Mouse (Mus musculus): ENCODE measurements around the gene Cyb5r1. TPM values are rescaled to one million over a fixed set of nuclear protein-coding genes. Genes with fewer than 3 reads are reported as not detected.

The Cyb5r1 gene
- polyA plus RNA-seq, 1 experiment from 2014 or later: 9.4 TPM

- no peak overlapping the region for H3K27ac ChIP-seq (ENCODE audit: low read depth, low read length)
- no peak overlapping the region for H3K4me3 ChIP-seq (ENCODE audit: low read depth, low read length)
- H3K4me1 ChIP-seq (replicated peaks; ENCODE audit: control insufficient read depth, insufficient read depth, low read length): no peaks in the 10 kb centered on the region
- TF ChIP-seq CTCF (IDR thresholded peaks at IDR 0.05; ENCODE audit: low read depth): no peak
- no peaks in the 10 kb centered on the region for H3K9me3 ChIP-seq (ENCODE audit: control insufficient read depth)
- H3K4me2 ChIP-seq (replicated peaks; ENCODE audit: low read depth): no peak overlapping the region
- H3K36me3 ChIP-seq (ENCODE audit: control insufficient read depth, insufficient read depth): peaks cover 22% of the 10 kb centered on the region
- ATAC-seq: no peak
- no peak overlapping the region for H3K9ac ChIP-seq (ENCODE audit: low read depth, low read length)
- 100% methylated on average over 1 of the region's 1 CpGs for WGBS
- H3K27me3 ChIP-seq (replicated peaks; ENCODE audit: control insufficient read depth, insufficient read depth, low read length): no peaks in the 10 kb centered on the region
Measured at GRCm38 (mm10) chr1:134460294-134461284, 55.2 kb downstream of the Cyb5r1 start.

Other genes starting within 250 kb of the Cyb5r1 start
- gene Chil1, start 223.4 kb upstream of the Cyb5r1 start, polyA plus RNA-seq (2015; fragmentation: Nextera tagmentation; extraction: Ambion mirVana): 0.50 and 0.99 TPM in 2 replicates
- gene Mybph, start 212.1 kb upstream of the Cyb5r1 start, polyA plus RNA-seq (2015; fragmentation: Nextera tagmentation; extraction: Ambion mirVana): 0.13 TPM in 1 of 2 replicates, not detected in the other
- 2.2 and 2.4 TPM in 2 replicates for gene Adora1, start 170.1 kb upstream of the Cyb5r1 start, polyA plus RNA-seq (2015; fragmentation: Nextera tagmentation; extraction: Ambion mirVana)
- gene Myog, start 115.6 kb upstream of the Cyb5r1 start, polyA plus RNA-seq (2015; fragmentation: Nextera tagmentation; extraction: Ambion mirVana): 0.08 TPM in 1 of 2 replicates, not detected in the other
- gene Ppfia4, start 72.6 kb upstream of the Cyb5r1 start, polyA plus RNA-seq (2015; fragmentation: Nextera tagmentation; extraction: Ambion mirVana): 2.4 and 2.5 TPM in 2 replicates
- 59.8 and 60.6 TPM in 2 replicates for gene Tmem183a, start 43.6 kb upstream of the Cyb5r1 start, polyA plus RNA-seq (2015; fragmentation: Nextera tagmentation; extraction: Ambion mirVana)
- gene 4933406M09Rik, start 19.6 kb upstream of the Cyb5r1 start, polyA plus RNA-seq (2015; fragmentation: Nextera tagmentation; extraction: Ambion mirVana): not detected in 2 replicates
- 77.3 and 81.4 TPM in 2 replicates for gene Adipor1, start 9.8 kb downstream of the Cyb5r1 start, polyA plus RNA-seq (2015; fragmentation: Nextera tagmentation; extraction: Ambion mirVana)
- 7.2 and 8.1 TPM in 2 replicates for gene Klhl12, start 50.0 kb downstream of the Cyb5r1 start, polyA plus RNA-seq (2015; fragmentation: Nextera tagmentation; extraction: Ambion mirVana)
- 25.9 and 26.2 TPM in 2 replicates for gene Rabif, start 89.1 kb downstream of the Cyb5r1 start, polyA plus RNA-seq (2015; fragmentation: Nextera tagmentation; extraction: Ambion mirVana)
- not detected in 2 replicates for gene Mgat4e, start 144.1 kb downstream of the Cyb5r1 start, polyA plus RNA-seq (2015; fragmentation: Nextera tagmentation; extraction: Ambion mirVana)
- 12.6 and 13.0 TPM in 2 replicates for gene Kdm5b, start 154.6 kb downstream of the Cyb5r1 start, polyA plus RNA-seq (2015; fragmentation: Nextera tagmentation; extraction: Ambion mirVana)
- 0.48 and 0.84 TPM in 2 replicates for gene Syt2, start 241.1 kb downstream of the Cyb5r1 start, polyA plus RNA-seq (2015; fragmentation: Nextera tagmentation; extraction: Ambion mirVana)